ENCODE assay signal across 8 mouse cellular contexts in the genomic region with DNA sequence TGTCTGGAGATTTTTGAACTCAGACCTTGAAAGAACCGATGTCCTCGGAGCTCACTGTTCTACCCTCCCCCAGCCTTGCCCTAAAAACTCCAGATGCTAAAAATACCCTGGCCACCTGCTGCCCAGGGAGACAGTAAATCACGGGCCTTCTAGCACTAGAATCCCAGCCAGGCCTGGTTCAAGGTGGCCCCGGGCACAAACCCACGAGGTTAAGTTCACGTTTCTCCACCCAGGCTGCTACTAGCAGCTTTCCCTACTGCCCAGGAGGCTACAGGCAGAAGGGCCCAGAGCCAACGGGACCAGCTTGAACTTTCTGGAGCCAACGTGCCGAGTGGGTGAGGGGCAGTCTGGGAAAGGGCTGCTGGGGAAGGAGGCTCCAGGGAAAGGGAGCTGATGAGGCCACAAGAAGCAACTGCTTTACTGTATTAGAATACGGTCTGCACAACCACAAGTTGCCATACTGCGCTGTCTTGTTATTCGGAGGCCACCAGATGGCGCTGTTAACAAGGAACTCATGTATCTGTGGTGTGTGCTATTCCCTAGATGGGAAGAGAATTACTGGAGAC. TPM values are rescaled to one million over a fixed set of nuclear protein-coding genes. Genes with fewer than 3 reads are reported as not detected.
A peak's percentile ranks its signal among the peaks of the same experiment; 100 is the strongest.
DNase-seq lines count a peak whose midpoint lies in the region; ATAC-seq lines count a peak whose summit lies in the region.

No protein-coding gene starts in this region.

- H3K36me3 ChIP-seq in intestine, embryonic 14.5 days (ENCODE audit: control insufficient read depth, insufficient read depth, low read length) = no peaks in the 10 kb centered on the region

- no peaks in the 10 kb centered on the region for H3K9me3 ChIP-seq in intestine, embryonic 14.5 days (ENCODE audit: control insufficient read depth, low read length)

- no peaks in the 10 kb centered on the region for H3K27me3 ChIP-seq in intestine, embryonic 14.5 days (replicated peaks; ENCODE audit: control insufficient read depth, insufficient read depth, low read length)

- peak; percentile 96 for DNase-seq in adipocyte (ENCODE audit: low spot score)
- peak; percentile 95 for DNase-seq in embryo, embryonic 10 days (ENCODE audit: low spot score)
- DNase-seq in gastrocnemius, postnatal 25 days = peak; percentile 75
- peak; percentile 88 for DNase-seq in intestine, embryonic 14.5 days (ENCODE audit: low spot score)
- peak; percentile 83 to 89 for DNase-seq in left cerebral cortex, postnatal 10 days (ENCODE audit: extremely low spot score in 1 of 2, low spot score in 2 of 2)
- DNase-seq in mesoderm, embryonic 11.5 days (ENCODE audit: low read depth, low spot score) = peak; percentile 88
- DNase-seq in right cerebral cortex, postnatal 4 days = peak; percentile 94
- peak; percentile 49 for DNase-seq in yolk sac, embryonic 10.5 days (ENCODE audit: low spot score)

- no peak overlapping the region for H3K4me2 ChIP-seq in intestine, embryonic 14.5 days (ENCODE audit: low read length)

- H3K4me3 ChIP-seq in intestine, embryonic 14.5 days (ENCODE audit: low read depth, low read length) = no peak overlapping the region

- intact Hi-C loops in left cerebral cortex, postnatal 10 days (cut with DNase I) = no loop called here

- ATAC-seq in intestine, embryonic 14.5 days (replicated peaks; ENCODE audit: low FRiP score, low TSS enrichment, low read depth) = peak; percentile 83

- no peak overlapping the region for H3K9ac ChIP-seq in intestine, embryonic 14.5 days (ENCODE audit: low read length)

- WGBS in intestine, embryonic 14.5 days = 20% methylated on average over 13 of the region's 13 CpGs

- H3K4me1 ChIP-seq in intestine, embryonic 14.5 days (replicated peaks; ENCODE audit: control insufficient read depth, insufficient read depth, low read length) = 0 out of 2 replicates have a peak, but pooled peaks cover 6% of the 10 kb centered on the region

- no peak overlapping the region for H3K27ac ChIP-seq in intestine, embryonic 14.5 days (ENCODE audit: low read depth)

RNA-seq across cellular contexts. Expression of a gene that starts 21.5 kb away (rescaled TPM):
- total RNA-seq in gastrocnemius, postnatal 25 days (2021) = under 1 TPM; 0.23 to 0.48 TPM
- polyA plus RNA-seq in intestine, embryonic 14.5 days (2014; fragmentation: Nextera tagmentation; extraction: Ambion mirVana) = 0.75 and 0.91 TPM in 2 replicates
- total RNA-seq in left cerebral cortex, postnatal 10 days (2021) = under 1 TPM; 0.24 to 0.67 TPM

RNA-seq across cellular contexts. Expression of a gene that starts 29.2 kb away (rescaled TPM):
- 1 to 10 TPM in 1 of 2 experiments, under 1 TPM in 1; 0.84 to 1.4 TPM for total RNA-seq in gastrocnemius, postnatal 25 days (2021)
- polyA plus RNA-seq in intestine, embryonic 14.5 days (2014; fragmentation: Nextera tagmentation; extraction: Ambion mirVana) = 8.0 and 9.2 TPM in 2 replicates
- 1 to 10 TPM; 5.4 to 6.4 TPM for total RNA-seq in left cerebral cortex, postnatal 10 days (2021)
